Mouse (Mus musculus) ovary, adult 2 months (tissue): ENCODE measurements around the gene Olfr224. TPM values are rescaled to one million over a fixed set of nuclear protein-coding genes. Genes with fewer than 3 reads are reported as not detected.

ENCODE experiments used
- polyA plus RNA-seq: library from polyadenylated mRNA; depleted of rRNA; stranded (reverse); fragments of >200 nt; gene quantifications from 2 replicates; pipeline ENCODE4 v1.2.3, GENCODE M21; 2012; rRNA removed

Olfr224 gene
- polyA plus RNA-seq: 0.50 TPM in 1 of 2 replicates, not detected in the other

GRCm38 (mm10) chr11:58570405-58570804, at the start of gene Olfr224:
Gene Olfr224 (minus strand): TSS chr11:58570553.

DNA sequence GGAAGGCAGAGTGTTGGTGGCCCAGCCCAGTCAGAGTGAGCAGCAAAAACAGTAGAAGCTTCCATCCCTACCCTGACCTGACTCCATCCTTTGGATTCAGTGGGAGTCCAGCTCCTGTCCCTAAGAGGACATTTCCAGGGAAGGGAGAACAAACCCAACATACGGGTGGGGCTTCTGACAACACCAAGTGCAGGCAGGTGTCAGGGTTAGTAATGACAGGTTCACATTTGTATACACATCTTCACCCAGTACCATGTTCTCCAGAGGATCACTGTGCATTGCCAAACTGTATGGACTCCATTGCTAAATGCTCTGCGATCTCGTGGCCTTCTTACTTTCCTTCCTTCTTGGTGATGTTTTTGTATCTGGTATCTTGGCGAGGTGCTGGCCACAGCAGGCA, 45.6 kb upstream of the Olfr224 start, which contains the start of gene 2210407C18Rik:
Gene 2210407C18Rik (minus strand): TSS at position 101 of the 400 bp plus-strand sequence.

GRCm38 (mm10) chr11:58594814-58595213, 24.5 kb upstream of the Olfr224 start, which contains the start of gene Olfr324:
Gene Olfr324 (plus strand): TSS chr11:58595114.

GRCm38 (mm10) chr11:58577430-58577829, 7.1 kb upstream of the Olfr224 start, which contains the start of gene Olfr325:
Gene Olfr325 (plus strand): TSS chr11:58577730.

DNA sequence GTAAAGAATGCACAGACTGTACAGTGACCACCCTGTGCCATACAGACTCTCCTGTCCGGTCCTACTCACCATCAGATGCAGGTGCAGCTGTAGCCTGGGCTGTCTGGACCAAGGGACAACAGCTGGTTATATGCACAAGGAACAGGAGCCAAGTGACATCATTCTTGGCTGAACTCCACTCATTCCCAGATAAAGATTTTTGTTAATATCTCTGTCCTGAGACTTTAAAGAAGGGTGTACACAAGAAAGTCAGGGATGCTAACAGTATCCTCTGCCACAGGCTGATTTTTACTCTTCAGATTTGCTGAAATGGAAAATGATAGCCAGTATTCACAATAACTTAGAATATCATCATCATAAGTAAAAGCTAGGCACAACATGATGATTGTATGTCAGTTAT, 14.8 kb downstream of the Olfr224 start, which contains the start of gene Olfr328:
Gene Olfr328 (minus strand): TSS at position 101 of the 400 bp plus-strand sequence.

GRCm38 (mm10) chr11:58546322-58546721, 24.0 kb downstream of the Olfr224 start, which contains the start of gene Olfr329-ps:
Gene Olfr329-ps (minus strand): TSS chr11:58546422.

DNA sequence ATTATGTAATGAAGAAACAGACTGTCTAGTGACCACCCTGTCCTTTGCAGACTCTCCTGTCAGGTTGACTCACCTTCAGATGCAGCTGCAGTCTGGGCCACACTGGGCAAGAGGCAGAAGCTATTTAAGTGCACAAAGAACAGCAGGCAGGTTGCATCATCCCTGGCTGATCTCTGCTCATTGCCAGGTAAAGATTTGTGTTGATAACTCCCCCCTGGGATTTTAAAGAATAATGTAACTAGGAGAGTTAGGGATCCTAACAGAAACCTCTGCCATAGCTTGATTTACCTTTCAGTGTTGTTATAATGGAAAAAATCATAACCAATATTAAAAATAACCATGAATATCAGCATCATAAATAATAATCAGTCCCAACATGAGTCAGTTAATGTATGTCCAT, 35.6 kb downstream of the Olfr224 start, which contains the start of gene Olfr330:
Gene Olfr330 (minus strand): TSS at position 101 of the 400 bp plus-strand sequence.

Other genes starting within 250 kb of the Olfr224 start
- 58.2 and 61.2 TPM in 2 replicates for gene Zfp672, start 240.2 kb downstream of the Olfr224 start, polyA plus RNA-seq
- 34.0 and 37.9 TPM in 2 replicates for gene Sh3bp5l, start 239.8 kb downstream of the Olfr224 start, polyA plus RNA-seq
- gene Lypd8, start 191.5 kb downstream of the Olfr224 start, polyA plus RNA-seq: 0.80 and 1.4 TPM in 2 replicates
- gene 1810065E05Rik, start 149.4 kb downstream of the Olfr224 start, polyA plus RNA-seq: 0.42 and 1.6 TPM in 2 replicates
- gene Gm12253, start 138.0 kb downstream of the Olfr224 start, polyA plus RNA-seq: not detected in 2 replicates
- gene Lypd9, start 117.6 kb downstream of the Olfr224 start, polyA plus RNA-seq: not detected in 2 replicates
- not detected in 2 replicates for gene Olfr30, start 108.3 kb downstream of the Olfr224 start, polyA plus RNA-seq
- not detected in 2 replicates for gene Olfr332, start 78.0 kb downstream of the Olfr224 start, polyA plus RNA-seq
- gene Olfr331, start 68.0 kb downstream of the Olfr224 start, polyA plus RNA-seq: 0.20 TPM in 1 of 2 replicates, not detected in the other
- gene Olfr330, start 35.7 kb downstream of the Olfr224 start, polyA plus RNA-seq: 4.6 and 8.1 TPM in 2 replicates
- gene Olfr329-ps, start 24.1 kb downstream of the Olfr224 start, polyA plus RNA-seq: 2.4 and 4.6 TPM in 2 replicates
- gene Olfr328, start 14.9 kb downstream of the Olfr224 start, polyA plus RNA-seq: 0.24 and 0.40 TPM in 2 replicates
- not detected in 2 replicates for gene Olfr325, start 7.2 kb upstream of the Olfr224 start, polyA plus RNA-seq
- not detected in 2 replicates for gene Olfr324, start 24.6 kb upstream of the Olfr224 start, polyA plus RNA-seq
- 0.28 TPM in 1 of 2 replicates, not detected in the other for gene 2210407C18Rik, start 45.5 kb upstream of the Olfr224 start, polyA plus RNA-seq
- gene Olfr323, start 59.9 kb upstream of the Olfr224 start, polyA plus RNA-seq: not detected in 2 replicates
- gene Trim58, start 69.9 kb upstream of the Olfr224 start, polyA plus RNA-seq: 0.06 TPM in 1 of 2 replicates, not detected in the other
- gene Olfr322, start 88.2 kb upstream of the Olfr224 start, polyA plus RNA-seq: not detected in 2 replicates
- not detected in 2 replicates for gene Olfr320, start 110.5 kb upstream of the Olfr224 start, polyA plus RNA-seq
- gene Olfr319, start 128.6 kb upstream of the Olfr224 start, polyA plus RNA-seq: not detected in 2 replicates
- gene Olfr318, start 153.5 kb upstream of the Olfr224 start, polyA plus RNA-seq: not detected in 2 replicates
- not detected in 2 replicates for gene Olfr317, start 168.7 kb upstream of the Olfr224 start, polyA plus RNA-seq
- 0.09 and 0.32 TPM in 2 replicates for gene Olfr316, start 182.2 kb upstream of the Olfr224 start, polyA plus RNA-seq
- gene Olfr315, start 202.6 kb upstream of the Olfr224 start, polyA plus RNA-seq: 0.18 and 0.20 TPM in 2 replicates
- not detected in 2 replicates for gene Olfr314, start 212.4 kb upstream of the Olfr224 start, polyA plus RNA-seq
- gene Fam183b, start 231.4 kb upstream of the Olfr224 start, polyA plus RNA-seq: 11.9 and 17.3 TPM in 2 replicates
- gene Olfr313, start 244.4 kb upstream of the Olfr224 start, polyA plus RNA-seq: not detected in 2 replicates